Mouse (Mus musculus) retina, adult 2 months (tissue): ENCODE data around the gene Mettl17.
"Not testable (repeated sequence)": the region's sequence is repeated elsewhere in the genome, so short reads cannot be mapped to it uniquely, and the experiment has no call there.

Source experiments
- DNase-seq: peaks from one replicate; pipeline ENCODE4 v3.0.0-alpha.2; 2012; ENCODE audit warnings: low read depth, low spot score

Gene Mettl17

GRCm38 (mm10) chr14:51896539-51897170, 12.0 kb downstream of the Mettl17 start:
- DNase-seq: no peak

GRCm38 (mm10) chr14:51899351-51899750, 14.7 kb downstream of the Mettl17 start:
- DNase-seq: no peak

GRCm38 (mm10) chr14:51902806-51903710, 18.4 kb downstream of the Mettl17 start:
- DNase-seq: no peak

- no peak for DNase-seq
Observed at GRCm38 (mm10) chr14:51903782-51904181, 19.1 kb downstream of the Mettl17 start.

- no peak for DNase-seq
Observed at GRCm38 (mm10) chr14:51904706-51905105, 20.1 kb downstream of the Mettl17 start.

- DNase-seq: no peak
Observed at GRCm38 (mm10) chr14:51906102-51906501, 21.5 kb downstream of the Mettl17 start.

GRCm38 (mm10) chr14:51911301-51911700, 26.7 kb downstream of the Mettl17 start:
- DNase-seq: no peak

- DNase-seq: no peak
Observed at GRCm38 (mm10) chr14:51912391-51913061, 27.9 kb downstream of the Mettl17 start.

GRCm38 (mm10) chr14:51913062-51913959, 28.7 kb downstream of the Mettl17 start:
- DNase-seq: no peak

- no peak for DNase-seq
Observed at GRCm38 (mm10) chr14:51913960-51914762, 29.5 kb downstream of the Mettl17 start, which contains the start of gene Ndrg2. TSS of gene Ndrg2 (minus strand) at chr14:51914158.

GRCm38 (mm10) chr14:51915030-51915429, 30.4 kb downstream of the Mettl17 start:
- DNase-seq: no peak

GRCm38 (mm10) chr14:51916539-51916938, 31.9 kb downstream of the Mettl17 start:
- DNase-seq: no peak

GRCm38 (mm10) chr14:51918125-51918524, 33.5 kb downstream of the Mettl17 start, which contains the start of gene Tppp2:
TSS of gene Tppp2 (plus strand) at chr14:51918425.
- no peak for DNase-seq

GRCm38 (mm10) chr14:51918966-51919365, 34.3 kb downstream of the Mettl17 start:
- DNase-seq: no peak

GRCm38 (mm10) chr14:51921759-51922570, 37.3 kb downstream of the Mettl17 start:
- no peak for DNase-seq

- DNase-seq: no peak
Observed at GRCm38 (mm10) chr14:51922571-51922865, 37.9 kb downstream of the Mettl17 start, which contains the start of gene Rnase13. TSS of gene Rnase13 (minus strand) at chr14:51922773.

GRCm38 (mm10) chr14:51922910-51923309, 38.3 kb downstream of the Mettl17 start:
- DNase-seq: no peak

GRCm38 (mm10) chr14:51923492-51923891, 38.9 kb downstream of the Mettl17 start:
- no peak for DNase-seq

- not testable (repeated sequence) for DNase-seq
Observed at GRCm38 (mm10) chr14:51926930-51927329, 42.3 kb downstream of the Mettl17 start.
